Mouse (Mus musculus) kidney, adult 11 months (tissue): ENCODE results near the gene Dnaja4.

Experiments
- DNase-seq: peaks from one replicate; pipeline ENCODE4 v3.0.0; 2022

Gene Dnaja4

DNA sequence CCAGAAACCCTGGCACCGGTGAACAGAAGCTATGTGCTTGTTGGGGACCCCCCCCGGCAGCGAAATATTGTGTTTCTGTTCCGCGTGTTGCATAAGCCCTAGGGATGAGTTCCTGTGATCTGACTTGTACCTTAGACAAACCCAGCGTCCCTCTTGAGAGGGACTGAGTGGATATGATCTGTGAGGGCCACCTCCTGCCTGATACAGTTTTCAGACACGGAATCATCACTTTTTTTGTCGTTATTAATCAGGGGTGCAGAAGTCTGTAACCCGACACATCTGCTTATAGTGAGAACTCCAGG lies 1.5 kb downstream of the Dnaja4 start:
- peak; percentile 15 for DNase-seq

DNA sequence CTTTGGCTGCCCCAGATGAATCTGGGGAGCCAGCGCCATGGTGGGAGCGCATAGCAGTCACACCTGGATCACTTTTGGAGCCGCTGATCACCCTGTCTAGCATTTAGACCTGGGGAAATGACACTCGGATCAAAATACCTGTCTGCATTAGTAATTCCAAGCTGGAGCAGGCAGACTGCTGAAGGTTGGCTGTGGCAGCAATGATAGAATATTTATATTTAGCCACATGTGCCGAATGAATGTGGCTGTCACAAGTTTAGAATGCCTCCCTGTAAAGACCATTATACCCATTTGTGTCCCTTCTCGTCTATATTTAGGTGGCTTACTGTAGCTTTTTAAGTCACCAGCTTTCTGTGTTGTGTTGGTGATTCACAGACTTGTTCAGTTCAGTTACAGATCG lies 2.1 kb downstream of the Dnaja4 start:
- DNase-seq, result no peak

DNA sequence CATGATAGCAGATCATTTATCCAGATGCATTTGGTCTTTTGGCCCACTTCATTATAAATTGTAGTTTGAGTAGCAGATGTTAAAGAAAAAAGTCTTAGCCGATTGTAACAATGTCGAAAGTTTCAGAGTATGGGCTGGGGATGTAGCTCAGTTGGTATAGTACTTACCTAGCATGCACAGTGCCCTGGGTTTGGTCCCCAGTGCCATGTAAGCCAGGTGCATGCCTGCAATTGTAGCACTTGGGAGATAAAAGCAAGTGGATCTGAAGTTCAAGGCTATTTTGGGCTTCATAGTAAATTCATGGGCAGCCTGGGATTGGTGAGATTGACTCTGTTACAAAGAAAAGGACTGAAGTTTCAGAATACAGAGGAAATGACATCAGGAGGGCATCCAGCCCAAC lies 3.9 kb downstream of the Dnaja4 start:
- DNase-seq, result no peak

DNA sequence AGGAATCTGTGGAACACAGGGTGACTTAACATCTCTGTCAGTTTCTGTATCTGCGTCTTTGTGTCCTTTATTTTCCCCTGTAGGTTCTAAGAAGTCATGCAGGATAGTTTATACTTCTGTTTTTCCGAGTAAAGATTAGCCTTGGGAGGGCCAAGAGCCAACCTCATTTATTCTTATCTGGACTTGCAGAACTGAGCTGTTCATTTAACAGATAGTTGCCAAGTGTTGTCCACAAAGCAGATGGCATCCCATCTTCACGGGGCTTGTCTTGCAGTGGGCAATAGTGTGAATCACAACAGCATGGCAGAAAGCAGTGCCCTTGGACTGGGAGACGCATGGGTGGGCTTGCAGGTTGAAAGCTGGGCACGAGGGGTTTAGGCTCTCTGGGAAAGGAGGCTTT lies 5.7 kb downstream of the Dnaja4 start:
- DNase-seq, result no peak

DNA sequence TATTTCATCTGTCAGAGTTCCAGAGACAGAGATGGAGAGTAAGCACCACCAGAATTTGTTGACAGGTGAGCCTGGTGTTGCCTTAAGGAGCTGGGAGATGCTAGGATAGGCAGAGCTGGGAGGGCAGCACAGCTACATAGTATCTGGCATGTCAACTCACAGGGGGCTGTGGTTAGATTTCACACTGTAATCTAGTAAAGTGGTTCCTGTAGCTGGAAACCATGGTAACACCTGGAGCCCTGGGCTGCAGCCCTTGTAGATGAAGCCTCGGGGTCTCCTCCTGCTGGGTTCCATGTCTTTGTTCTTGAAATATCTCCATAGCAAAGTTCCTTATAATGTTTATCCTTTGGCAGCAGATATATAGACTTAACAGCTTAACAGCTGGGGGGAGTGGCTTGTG lies 6.9 kb downstream of the Dnaja4 start:
- no peak for DNase-seq

DNA sequence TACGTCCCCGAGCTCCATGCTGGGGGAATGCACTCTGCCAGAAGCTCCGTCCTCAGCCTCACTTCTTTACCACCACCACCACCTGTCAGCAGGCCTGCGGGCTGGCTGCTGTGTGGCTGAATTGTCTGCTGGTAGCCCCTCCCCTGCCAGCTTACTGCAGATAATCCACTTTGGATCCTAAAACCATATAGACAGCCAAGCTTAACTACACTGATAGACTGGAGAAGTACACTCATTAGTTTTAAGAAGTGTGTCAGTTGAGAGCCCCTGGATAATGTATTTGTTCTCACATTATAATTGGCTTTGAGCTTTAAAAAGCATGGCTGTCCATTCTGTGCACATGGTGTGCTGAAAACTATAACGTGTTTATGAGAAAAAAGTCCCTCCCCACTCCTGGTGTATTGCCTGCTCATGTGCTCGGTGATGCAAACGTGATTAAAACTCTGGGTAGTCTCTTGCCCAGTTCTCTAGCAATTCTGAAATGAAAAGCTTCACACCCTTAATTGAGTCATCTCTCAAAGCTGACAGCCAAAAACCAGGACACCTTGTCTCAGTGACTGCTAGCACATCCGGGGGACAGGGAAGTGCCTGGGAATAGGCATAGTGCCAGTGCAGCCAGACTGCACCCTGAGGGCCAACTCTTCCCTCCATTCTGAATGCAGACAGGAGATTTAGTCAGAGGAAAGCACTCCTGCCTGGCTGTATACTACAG lies 8.8 kb downstream of the Dnaja4 start:
- DNase-seq, result no peak

DNA sequence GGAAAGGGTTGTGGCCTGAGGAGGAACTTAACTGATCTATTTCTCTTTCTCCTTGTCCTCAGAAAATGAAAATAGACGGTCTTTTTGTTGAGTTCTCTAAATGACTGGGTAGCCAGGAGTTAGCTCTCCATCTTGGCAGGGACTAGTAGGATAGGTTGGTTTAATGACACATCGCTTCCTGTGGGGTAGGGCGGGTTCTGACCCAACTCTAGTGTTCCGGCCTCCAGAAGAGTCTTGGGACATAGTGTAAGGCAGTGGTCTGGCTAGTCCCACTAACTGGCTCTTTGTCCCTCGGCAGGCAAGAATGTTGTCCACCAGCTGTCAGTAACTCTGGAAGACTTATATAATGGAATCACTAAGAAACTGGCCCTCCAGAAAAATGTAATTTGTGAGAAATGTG lies 9.4 kb downstream of the Dnaja4 start:
- no peak for DNase-seq

DNA sequence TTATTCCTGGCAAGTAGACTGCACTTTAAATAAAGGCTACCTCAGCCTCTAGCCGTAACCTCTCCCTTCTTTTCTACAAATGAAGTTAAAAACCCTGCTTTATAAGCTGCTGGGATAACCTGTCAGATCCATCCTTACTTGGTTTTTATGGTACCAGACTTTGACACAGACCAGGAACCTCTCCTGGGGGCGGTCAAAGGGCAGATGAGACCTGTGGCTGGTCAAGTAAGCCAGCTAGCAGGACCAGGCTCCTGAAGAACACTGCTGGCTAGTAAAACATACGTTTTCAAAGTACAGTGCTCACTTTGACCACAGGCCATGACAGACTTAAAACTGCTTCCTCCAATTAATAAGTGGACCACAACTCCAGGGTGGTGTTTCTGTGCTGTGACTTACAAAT lies 17.1 kb downstream of the Dnaja4 start:
- peak; percentile 33 for DNase-seq

DNA sequence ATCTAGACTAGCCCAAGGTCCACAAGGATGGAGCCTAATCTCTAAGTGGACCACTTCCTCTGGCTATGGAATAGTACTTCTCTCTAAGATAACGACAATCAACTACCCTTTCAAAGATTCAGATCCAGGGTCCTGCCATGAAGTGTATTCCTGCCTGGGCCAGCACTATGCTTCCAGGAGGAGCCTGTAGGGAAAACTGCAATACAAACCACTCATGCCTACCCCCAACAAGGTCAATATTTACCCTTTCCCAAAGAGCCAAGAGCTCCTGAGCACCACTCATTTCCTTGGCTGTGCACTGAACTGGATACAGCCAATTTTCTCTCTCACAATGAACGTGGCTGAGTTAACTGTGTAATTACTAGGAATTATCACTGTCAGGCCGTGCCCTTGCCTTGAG lies 18.9 kb downstream of the Dnaja4 start:
- no peak for DNase-seq

DNA sequence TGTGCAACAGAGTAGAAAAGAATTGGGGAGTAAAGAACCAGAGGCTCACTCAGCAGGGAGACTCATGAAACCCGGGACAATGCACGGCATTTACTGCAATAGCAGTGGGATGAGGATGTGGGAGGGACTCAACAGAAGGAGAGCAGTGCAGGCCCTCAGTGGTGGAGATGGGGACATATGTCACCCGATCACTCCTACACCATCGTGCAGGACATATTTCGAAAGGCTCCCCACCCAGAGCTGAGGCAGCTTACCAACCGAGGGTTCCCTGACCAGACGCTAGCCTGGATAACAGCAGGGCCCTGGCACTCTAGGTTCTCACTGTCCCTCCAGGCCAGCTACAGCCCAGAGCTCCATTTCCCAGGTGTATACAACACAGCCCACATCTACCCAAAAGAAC lies 23.5 kb downstream of the Dnaja4 start:
- DNase-seq, result no peak

DNA sequence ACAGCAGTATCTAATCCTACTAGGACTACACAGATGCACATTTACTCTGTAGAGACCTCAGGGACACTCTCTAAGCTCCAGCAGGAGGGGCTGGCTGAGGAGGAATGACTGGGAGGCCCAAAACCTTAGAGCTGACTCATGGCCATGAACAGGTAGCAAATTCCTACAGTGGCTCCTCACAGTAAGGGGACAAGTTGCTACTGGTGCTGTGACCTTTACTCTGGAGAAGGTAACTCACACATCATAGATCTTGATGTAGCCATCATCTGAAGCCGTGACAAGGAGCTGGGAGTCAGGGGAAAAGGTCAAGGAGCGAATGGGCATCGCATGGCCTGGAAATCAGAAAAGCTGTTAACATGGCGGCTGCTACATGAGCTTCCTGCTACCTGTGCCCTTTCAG lies 23.9 kb downstream of the Dnaja4 start:
- no peak for DNase-seq

DNA sequence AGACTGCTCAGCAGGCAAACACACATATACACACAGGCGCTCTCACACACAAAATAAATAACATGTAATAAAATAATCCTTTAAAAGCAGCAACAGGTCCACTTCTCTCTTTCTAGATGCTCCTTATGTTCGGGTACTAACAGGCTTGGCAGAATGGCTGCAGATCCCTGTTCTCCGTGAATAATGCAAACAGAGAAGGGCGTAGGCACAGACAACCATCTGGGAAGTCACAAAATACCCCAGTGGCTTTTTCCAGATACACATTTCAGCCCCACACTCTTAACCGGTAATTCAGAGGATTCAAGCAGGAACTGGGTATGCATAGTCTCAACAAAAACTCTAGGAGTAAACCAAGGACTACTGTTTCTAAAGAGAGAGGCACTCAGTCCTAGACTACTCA lies 27.6 kb downstream of the Dnaja4 start:
- DNase-seq, result no peak

DNA sequence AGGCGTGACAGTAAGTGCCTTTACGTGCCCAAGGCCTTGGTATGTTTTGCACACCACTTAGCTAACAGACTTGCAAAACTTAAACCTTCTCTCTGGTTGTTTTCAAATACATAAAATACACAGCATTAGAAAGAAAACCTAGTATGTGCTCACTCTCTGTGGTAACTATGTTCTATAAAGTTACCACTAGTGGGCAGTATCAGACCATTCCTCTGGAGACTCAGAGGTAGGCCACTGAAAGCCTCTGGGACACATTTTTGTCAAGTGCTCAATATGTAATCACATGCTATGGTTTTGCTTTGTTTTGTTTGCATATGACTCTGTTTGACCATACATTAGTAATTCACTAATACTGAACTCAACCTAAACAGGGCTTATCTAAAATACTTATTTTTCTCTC lies 33.4 kb downstream of the Dnaja4 start:
- DNase-seq, result no peak

DNA sequence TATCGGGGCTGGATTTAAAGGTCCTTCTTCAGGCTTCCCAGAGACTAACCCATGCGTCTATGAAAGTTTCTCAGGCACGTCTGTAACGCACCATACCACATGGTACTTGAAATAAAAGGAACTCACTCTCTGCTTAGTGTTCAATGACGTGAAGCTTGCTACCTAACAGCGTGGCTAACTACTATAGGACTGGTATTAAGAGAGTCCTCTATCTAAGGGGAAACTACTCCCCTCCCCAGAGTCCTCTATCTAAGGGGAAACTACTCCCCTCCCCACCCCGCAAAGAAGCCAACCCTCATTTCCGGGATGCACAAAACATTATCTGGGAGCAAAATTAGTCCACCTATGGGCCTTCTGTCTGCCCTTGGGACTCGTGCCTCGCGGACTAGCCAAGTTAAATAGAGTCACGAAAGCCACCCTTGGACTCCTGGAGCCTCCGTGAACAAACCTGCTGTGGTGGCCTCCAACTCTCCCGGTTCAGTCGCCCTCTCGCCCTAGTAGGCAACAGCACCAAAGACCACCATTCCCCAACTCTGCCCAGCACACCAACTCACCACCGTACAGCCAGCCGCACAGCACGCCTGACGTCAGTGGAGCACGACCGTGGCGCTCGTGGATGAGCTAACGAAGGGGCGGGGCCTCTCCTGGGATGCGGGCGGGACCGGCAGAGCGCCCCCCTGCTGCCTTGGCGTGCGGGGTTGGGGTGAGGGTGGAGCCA lies 35.4 kb downstream of the Dnaja4 start, which contains the start of gene Wdr61:
TSS of gene Wdr61 (minus strand) at position 599 of the 718 bp plus-strand sequence.
- peak; percentile 95 for DNase-seq

DNA sequence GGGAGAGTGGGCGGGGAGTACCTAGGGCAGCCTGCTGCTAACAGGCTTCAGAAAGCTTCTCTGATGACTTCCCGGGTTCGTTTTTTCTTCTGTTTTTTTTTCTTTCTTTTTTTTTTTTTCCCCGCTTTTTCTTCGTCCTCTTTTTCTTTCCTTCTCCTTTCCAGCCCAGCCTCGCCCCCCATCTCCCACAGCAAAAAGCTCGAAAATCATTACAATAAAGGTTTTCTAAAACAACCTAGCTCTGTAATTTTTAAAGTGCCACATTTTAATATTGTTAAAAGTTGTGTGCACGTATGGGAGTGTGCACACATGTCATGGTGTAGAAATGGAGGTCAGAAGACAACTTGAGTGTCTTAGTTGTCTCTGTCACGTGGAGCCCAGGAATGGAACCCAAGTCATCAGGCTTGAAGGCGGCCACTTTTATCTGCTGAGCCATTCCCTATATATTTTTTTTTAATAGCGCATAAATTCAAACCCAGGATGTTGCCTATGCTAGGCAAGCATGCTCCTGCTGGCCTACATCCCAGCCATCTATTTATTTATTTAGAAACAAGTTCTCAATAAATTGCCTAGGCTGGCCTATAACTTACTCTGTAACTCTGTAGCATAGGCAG lies 36.1 kb downstream of the Dnaja4 start:
- peak; percentile 12 for DNase-seq

DNA sequence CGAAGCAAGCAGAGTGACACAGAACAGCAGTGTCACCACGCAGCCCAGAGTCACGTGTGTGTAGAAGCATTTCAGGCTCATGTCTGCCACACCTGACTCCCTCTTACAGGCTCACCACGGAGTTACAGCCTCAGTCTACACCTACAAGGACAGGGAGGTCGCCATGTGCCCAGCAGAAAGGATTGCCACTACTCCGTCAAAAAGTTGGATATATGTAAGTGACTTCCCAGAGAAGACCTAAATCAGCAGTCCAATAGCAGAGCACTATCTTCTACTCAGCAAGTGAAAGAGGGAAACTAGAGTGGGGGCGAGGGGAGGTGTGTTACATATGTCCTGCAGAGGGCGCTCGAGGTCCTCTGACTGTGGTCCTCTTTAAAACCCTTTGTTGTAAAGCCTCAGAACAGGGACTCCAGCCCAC lies 37.6 kb downstream of the Dnaja4 start:
- peak; percentile 28 for DNase-seq

DNA sequence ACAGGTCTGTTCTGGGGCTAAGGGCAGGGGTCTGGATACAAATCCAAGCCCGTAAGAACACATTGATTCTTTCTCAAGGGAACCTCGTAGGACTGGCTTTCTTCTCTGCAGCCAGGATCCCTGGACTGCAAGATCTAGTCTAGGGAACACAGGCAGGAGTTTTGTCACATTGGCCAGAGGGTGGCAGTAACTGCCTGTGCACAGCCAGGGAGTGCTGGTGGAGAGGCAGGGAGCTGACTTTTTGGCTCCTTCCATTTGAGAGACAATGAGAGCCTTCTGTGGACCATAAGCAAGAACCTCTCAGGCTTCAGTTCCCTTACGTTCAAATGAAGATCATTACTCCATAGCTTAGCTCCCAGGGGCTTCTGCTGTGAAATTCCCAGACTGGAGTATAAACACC lies 39.7 kb downstream of the Dnaja4 start:
- DNase-seq, result peak; percentile 24

DNA sequence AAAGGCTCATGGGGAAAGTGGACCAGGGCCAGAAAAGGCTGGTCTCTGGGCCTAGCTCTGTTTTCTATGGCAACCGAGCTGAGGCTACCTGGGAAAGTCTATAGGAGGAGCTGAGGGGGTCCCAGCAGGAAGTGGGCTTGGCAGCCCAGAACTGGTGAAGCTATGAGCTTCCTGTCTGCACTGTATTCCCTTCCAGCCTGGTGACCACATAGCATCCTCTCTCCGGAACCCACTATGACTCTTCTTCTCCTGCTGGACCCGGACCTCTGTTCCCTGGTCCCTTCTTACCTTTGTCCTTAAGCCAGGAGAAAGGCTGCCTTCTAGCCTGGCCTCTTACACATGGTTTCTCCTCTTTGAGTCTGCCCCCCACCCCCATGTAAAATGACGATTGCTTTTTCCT lies 45.2 kb downstream of the Dnaja4 start:
- no peak for DNase-seq

DNA sequence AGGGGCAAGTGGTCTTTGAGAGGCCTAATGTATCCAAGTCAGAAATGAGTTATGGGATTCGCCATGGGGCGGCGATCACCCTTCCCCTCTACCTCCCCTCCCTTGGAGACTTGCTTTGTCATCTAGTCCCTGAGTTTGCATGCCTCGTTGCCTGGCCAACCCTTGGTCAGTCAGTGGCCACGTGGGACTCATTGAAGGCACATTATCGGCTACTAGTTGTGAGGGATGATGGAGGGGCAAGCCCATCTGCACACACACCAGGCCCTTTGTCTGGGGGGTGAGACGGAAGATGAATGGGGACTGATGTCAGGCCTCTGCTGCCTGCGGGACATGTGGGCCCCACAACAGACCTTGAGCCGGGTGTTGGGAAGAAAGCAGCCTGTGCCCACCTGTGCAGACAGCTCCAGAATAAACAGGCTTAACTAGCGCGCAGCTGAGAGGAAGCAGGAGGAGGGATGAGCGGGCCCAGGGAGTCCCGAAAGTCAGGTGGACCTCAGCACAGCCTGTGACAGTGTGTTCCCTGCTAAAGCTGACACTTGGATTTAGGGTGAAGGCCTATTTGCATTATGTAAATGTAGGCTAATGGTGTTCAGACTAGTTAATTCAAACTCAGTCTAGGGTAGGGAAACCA lies 47.2 kb downstream of the Dnaja4 start:
- DNase-seq, result no peak

DNA sequence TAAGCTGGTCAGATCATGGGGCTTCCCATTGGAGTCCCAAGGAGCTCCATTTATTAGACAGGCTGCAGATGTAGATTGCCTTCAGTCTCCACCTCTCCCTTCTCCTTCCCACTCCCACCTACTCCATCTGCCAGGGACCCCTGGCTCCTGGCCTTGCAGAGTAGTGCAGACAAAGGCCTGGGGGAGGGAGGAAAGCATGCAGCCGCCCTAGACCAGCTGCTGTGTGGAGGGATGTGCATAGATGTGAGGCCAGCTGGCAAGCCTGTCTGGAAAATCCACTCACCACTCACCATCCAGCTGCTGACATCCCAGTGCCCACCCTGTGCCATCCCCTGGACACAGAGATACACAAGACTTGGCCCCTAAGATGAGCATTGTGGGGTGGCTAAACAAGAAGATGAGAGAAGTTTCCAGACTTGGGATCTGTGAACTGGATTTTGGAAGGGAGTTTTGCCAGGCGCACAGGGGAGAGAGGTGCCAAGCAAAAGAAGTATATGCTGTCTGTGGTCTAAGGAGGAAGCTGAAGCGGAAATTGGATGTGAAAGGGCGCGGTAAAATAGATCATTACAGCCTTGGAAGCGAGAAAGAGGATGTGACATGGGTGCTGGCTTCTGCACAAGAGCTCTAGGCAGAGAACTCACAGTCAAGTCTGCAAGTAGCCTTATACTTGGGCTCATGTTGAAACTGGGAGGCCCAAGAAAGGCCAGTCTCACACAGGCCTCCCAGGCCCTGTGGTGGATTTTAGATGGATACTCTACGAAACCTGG lies 51.7 kb downstream of the Dnaja4 start:
- no peak for DNase-seq

DNA sequence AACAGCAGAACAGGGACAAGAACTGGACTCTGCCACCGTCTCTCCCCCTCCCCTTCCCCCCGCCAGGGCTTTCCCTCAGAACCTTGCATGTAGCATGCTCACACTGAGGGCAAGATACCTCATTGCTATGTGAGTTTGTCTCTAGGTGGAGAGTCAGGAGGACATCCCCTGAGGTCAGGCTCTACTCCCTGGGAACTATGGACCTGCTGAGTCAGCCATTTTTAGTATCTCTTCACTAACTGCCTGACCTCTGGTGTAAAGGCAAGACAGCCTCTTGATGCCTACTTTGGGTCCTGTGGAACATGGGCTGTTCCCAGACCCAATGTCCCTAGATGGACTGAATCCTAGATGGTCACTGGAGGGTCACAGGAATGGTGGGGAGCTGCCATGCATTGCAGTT lies 53.0 kb downstream of the Dnaja4 start:
- DNase-seq, result no peak

DNA sequence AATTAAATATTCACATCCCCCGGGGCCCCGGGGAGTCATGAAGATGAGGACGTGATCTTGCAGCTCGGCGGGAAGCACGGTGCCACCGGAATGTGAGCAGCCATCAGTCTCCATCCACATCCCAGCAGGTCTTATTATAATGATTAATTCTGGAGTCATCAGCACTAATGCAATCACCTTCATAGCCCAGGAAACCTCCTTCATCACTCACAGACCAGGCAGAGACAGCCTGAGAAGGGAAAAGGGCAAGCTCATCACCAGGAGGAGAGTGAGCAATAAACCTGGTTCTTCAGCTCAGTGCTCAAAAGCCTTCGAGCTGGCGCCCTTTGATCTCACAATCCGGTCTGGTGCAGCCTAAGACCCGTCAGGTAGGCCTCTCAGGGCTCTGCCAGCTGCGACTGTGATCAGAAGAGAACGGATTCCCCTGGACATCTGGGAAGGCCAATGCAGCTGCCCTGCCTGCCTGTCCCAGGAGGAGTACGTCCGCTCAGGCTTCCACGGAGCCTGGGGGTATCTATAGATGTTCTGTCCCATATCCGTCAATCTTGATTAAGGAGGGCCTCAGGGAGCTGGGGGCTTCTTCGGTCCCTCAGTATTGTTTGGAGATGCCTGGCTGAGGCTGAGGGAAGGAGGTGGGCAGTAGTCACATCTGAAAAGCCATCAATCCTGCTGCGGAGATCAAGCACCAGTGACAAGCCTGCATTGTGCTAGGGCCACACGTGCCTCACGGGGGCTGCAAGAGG lies 53.7 kb downstream of the Dnaja4 start:
- peak; percentile 15 for DNase-seq

DNA sequence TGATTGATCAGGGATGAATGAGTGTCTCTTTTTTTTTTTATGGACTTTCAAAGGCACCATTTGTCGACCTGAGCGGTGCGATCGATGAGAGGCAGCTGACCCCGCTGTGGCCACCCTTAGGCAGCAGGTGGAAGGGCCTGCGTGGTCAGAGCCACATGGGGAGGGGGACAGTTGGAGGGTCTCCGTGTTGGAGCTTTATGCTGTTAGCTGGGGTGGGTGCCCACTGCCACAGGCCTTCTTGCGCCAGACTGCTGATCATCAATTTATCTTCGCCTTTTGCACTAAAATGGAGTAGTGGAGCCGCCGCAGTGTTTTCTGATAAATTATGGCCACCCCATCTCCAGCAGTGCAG lies 54.2 kb downstream of the Dnaja4 start:
- no peak for DNase-seq
